Mouse (Mus musculus) forebrain, embryonic 14.5 days (tissue): ENCODE results near the gene Lix1. TPM values are rescaled to one million over a fixed set of nuclear protein-coding genes. Genes with fewer than 3 reads are reported as not detected.

Experiments
- ATAC-seq: fragments of 200-750 bp; cut with Nextera tagmentation; 2 replicates; pipeline ENCODE4 v1.8.0; 2017; ENCODE audit warnings: mild to moderate bottlenecking, moderate library complexity
- DNase-seq: peaks from one replicate; pipeline ENCODE4 v3.0.0-alpha.2; 2015; ENCODE audit warnings: low spot score
- H3K27ac ChIP-seq: fragments of 300-500 bp; sonication (generic); 2 replicates; pipeline ENCODE4 v1.5.1; 2014; ENCODE audit warnings: low read depth, mild to moderate bottlenecking, control low read depth, low read length, moderate library complexity
- H3K27me3 ChIP-seq: fragments of 300-500 bp; sonication (generic); replicated peaks from 2 replicates; pipeline ENCODE4 v1.6.1; 2014; ENCODE audit warnings: low read length, control low read depth, mixed read lengths; ENCODE audit not compliant: control insufficient read depth, insufficient read depth
- H3K36me3 ChIP-seq: fragments of 300-500 bp; sonication (generic); 2 replicates; pipeline ENCODE4 v1.6.1; 2014; ENCODE audit warnings: low read length, control low read depth; ENCODE audit not compliant: control insufficient read depth, insufficient read depth
- H3K4me1 ChIP-seq: fragments of 300-500 bp; sonication (generic); 2 replicates; pipeline ENCODE4 v1.6.1; 2014; ENCODE audit warnings: antibody characterized with exemption, low read length, control low read depth; ENCODE audit not compliant: control insufficient read depth, insufficient read depth
- H3K4me2 ChIP-seq: fragments of 300-500 bp; sonication (generic); 2 replicates; pipeline ENCODE4 v1.6.1; 2014; ENCODE audit warnings: mild to moderate bottlenecking, control low read depth, low read length
- H3K4me3 ChIP-seq: fragments of 300-500 bp; sonication (generic); 2 replicates; pipeline ENCODE4 v1.5.1; 2014; ENCODE audit warnings: low read depth, low read length, control low read depth
- H3K9ac ChIP-seq: fragments of 300-500 bp; sonication (generic); 2 replicates; pipeline ENCODE4 v1.6.1; 2014; ENCODE audit warnings: mild to moderate bottlenecking, low read length, control low read depth, moderate library complexity
- H3K9me3 ChIP-seq: fragments of 300-500 bp; sonication (generic); replicated peaks from 2 replicates; pipeline ENCODE4 v1.6.1; 2016; ENCODE audit warnings: low read length, control low read depth, mixed read lengths; ENCODE audit not compliant: control insufficient read depth
- WGBS: fragments of 180-500 bp; shearing (Covaris S2); extraction: QIAGEN DNeasy Blood & Tissue Kit; methylation state at CpG from one replicate; pipeline ENCODE4 v1.1.7; 2014; 5-methylcytosine and 5-hydroxymethylcytosine counted together
- polyA plus RNA-seq: library from polyadenylated mRNA; unstranded; fragments of >200 nt; fragmentation: Nextera tagmentation; extraction: Ambion mirVana; gene quantifications from 2 replicates; pipeline ENCODE4 v1.2.1, GENCODE M21; 2014

The Lix1 gene
- polyA plus RNA-seq, 1 experiment from 2014 or later: 26.9 TPM

- Histone ChIP-seq H3K4me2 (no peak overlapping the region), H3K36me3 (no peaks in the 10 kb centered on the region), H3K27ac (no peak overlapping the region), H3K4me3 (no peak overlapping the region), H3K9me3 (0 out of 2 replicates have a peak, but pooled peaks cover 2% of the 10 kb centered on the region), H3K27me3 (no peaks in the 10 kb centered on the region), H3K4me1 (no peaks in the 10 kb centered on the region), H3K9ac (no peak overlapping the region)
- WGBS: 93% methylated on average over 7 of the region's 7 CpGs
- ATAC-seq: no peak
- no peak for DNase-seq
These were observed 94.3 kb downstream of the Lix1 start for GRCm38 (mm10) chr17:17496730-17497129.

GRCm38 (mm10) chr17:17498848-17499247 is 96.4 kb downstream of the Lix1 start:
- Histone ChIP-seq H3K9me3 (0 out of 2 replicates have a peak, but pooled peaks cover 2% of the 10 kb centered on the region), H3K27me3 (no peaks in the 10 kb centered on the region), H3K27ac (no peak overlapping the region), H3K4me1 (no peaks in the 10 kb centered on the region), H3K4me2 (no peak overlapping the region), H3K9ac (no peak overlapping the region), H3K4me3 (no peak overlapping the region), H3K36me3 (no peaks in the 10 kb centered on the region)
- WGBS: 41% methylated on average over 1 of the region's 1 CpGs
- peak; percentile 28 for DNase-seq
- no peak for ATAC-seq

GRCm38 (mm10) chr17:17499278-17499677 is 96.8 kb downstream of the Lix1 start:
- H3K27ac ChIP-seq: no peak overlapping the region
- H3K4me1 ChIP-seq: no peaks in the 10 kb centered on the region
- H3K4me2 ChIP-seq: no peak overlapping the region
- no peaks in the 10 kb centered on the region for H3K27me3 ChIP-seq
- H3K9ac ChIP-seq: no peak overlapping the region
- DNase-seq (no peak), ATAC-seq (no peak)
- H3K9me3 ChIP-seq: 0 out of 2 replicates have a peak, but pooled peaks cover 2% of the 10 kb centered on the region
- H3K36me3 ChIP-seq: no peaks in the 10 kb centered on the region
- H3K4me3 ChIP-seq: no peak overlapping the region
- WGBS: 79% methylated on average over 3 of the region's 3 CpGs

GRCm38 (mm10) chr17:17506677-17507076 is 104.2 kb downstream of the Lix1 start:
- ATAC-seq: no peak

More at GRCm38 (mm10) chr17:17506677-17507076, 104.2 kb downstream of the Lix1 start:
- Histone ChIP-seq H3K9ac (no peak overlapping the region), H3K36me3 (no peaks in the 10 kb centered on the region), H3K27ac (no peak overlapping the region), H3K27me3 (no peaks in the 10 kb centered on the region), H3K4me2 (no peak overlapping the region), H3K4me3 (no peak overlapping the region), H3K9me3 (no peaks in the 10 kb centered on the region), H3K4me1 (no peaks in the 10 kb centered on the region)
- 90% methylated on average over 10 of the region's 10 CpGs for whole genome bisulfite sequencing
- DNase-seq: no peak

Other genes starting within 250 kb of the Lix1 start
- gene Riok2, start 28.4 kb upstream of the Lix1 start, polyA plus RNA-seq: 30.7 and 33.8 TPM in 2 replicates
- 5.2 and 8.3 TPM in 2 replicates for gene Lnpep, start 222.4 kb downstream of the Lix1 start, polyA plus RNA-seq